Comparison of ENCODE assay signal across 9 mouse cellular contexts in the genomic region with DNA sequence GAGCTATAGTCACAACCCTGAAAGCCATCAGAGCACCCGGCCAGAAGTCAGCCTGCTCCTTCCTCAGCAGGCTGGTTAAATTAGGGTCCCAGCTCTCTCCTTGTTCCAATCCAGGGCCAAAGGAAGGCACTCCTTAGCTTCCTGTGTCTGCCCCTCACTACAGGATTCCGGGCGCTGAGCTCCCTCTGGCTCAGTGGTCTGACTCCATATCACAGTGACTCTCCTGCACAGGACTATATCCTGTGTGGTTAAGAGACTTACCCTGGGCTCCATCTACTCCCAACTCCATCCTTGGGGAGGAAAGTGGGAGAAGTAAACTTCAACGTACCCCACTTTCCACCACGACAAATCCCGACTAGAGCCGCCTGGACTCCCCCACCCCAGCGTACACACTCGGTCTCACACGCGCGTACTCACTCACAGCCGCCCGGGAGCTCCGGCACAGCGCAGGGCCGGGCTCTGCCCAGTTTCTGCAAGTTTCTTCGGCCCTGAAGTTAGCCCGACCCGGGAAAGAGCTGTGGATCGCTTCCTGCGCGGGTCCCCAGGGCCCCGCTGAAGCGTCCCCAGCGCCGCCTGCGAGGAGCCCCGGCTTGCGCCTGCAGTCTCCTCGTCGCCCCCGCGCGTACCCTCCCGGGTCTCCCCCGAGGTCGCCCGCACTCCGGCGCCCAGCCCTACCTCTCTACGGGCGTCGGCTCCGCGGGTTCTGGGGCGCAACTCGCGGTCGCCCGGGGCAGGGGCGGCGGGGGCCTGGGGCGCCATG. TPM values are rescaled to one million over a fixed set of nuclear protein-coding genes. Genes with fewer than 3 reads are reported as not detected.
DNase-seq lines count a peak whose midpoint lies in the region; ATAC-seq and TF ChIP-seq lines count a peak whose summit lies in the region.
"Had no signal": no experiment of that assay in that cellular context is flagged by ENCODE, and none has a peak within 500 bp of the region (broad histone marks: within the 10 kb centered on the region; RNA-seq: fewer than 3 reads in every experiment).

No protein-coding gene starts in this region.

- no peak for TF ChIP-seq POLR2A in cortical plate, adult 2 months (IDR thresholded peaks at IDR 0.05; ENCODE audit: extremely low read depth, insufficient read depth, low read length)

- peak overlapping the region; percentile 75 for H3K4me2 ChIP-seq in heart, embryonic 11.5 days
- H3K4me2 ChIP-seq in midbrain, embryonic 13.5 days (replicated peaks) = peak overlapping the region; percentile 70

- no peak for TF ChIP-seq CTCF in cortical plate, adult 2 months (IDR thresholded peaks at IDR 0.05; ENCODE audit: extremely low read depth, insufficient read depth, low read length)

- ATAC-seq in heart, embryonic 11.5 days (replicated peaks; ENCODE audit: insufficient number of reproducible peaks, low FRiP score, low TSS enrichment) = peak; percentile 50
- peak; percentile 77 for ATAC-seq in midbrain, embryonic 13.5 days

- no peaks in the 10 kb centered on the region for H3K9me3 ChIP-seq in heart, embryonic 11.5 days (replicated peaks; ENCODE audit: control insufficient read depth, low read length)
- H3K9me3 ChIP-seq in midbrain, embryonic 13.5 days = no peaks in the 10 kb centered on the region

- H3K9ac ChIP-seq in heart, embryonic 11.5 days (ENCODE audit: low read depth, low read length) = peak overlapping the region; percentile 87
- H3K9ac ChIP-seq in midbrain, embryonic 13.5 days (replicated peaks) = peak overlapping the region; percentile 93

- peak; percentile 36 to 39 for DNase-seq in layer of hippocampus, postnatal 25 days (ENCODE audit: extremely low spot score in 1 of 2, low spot score in 1 of 2)
- no peak for DNase-seq in layer of hippocampus, adult 8-10 months (ENCODE audit: low spot score in 2 of 2)
- peak; percentile 50 for DNase-seq in MN1 (ENCODE audit: low spot score)
- DNase-seq in kidney, postnatal 14 days = peak; percentile 60
- no peak for DNase-seq in T-cell, adult 2 months (ENCODE audit: low spot score)

- peak overlapping the region; percentile 48; the same call in 1 of the 2 replicates for H3K27ac ChIP-seq in cortical plate, adult 2 months (ENCODE audit: insufficient read depth, low read length)
- H3K27ac ChIP-seq in heart, embryonic 11.5 days (ENCODE audit: low read depth, low read length) = peak overlapping the region; percentile 77
- peak overlapping the region; percentile 96 for H3K27ac ChIP-seq in midbrain, embryonic 13.5 days
- H3K27ac ChIP-seq: macrophage had no signal

- peak overlapping the region; percentile 44 for H3K4me3 ChIP-seq in cortical plate, adult 2 months (ENCODE audit: insufficient read depth, low read length)
- peak overlapping the region; percentile 95 for H3K4me3 ChIP-seq in heart, embryonic 11.5 days (ENCODE audit: low read depth, low read length)
- H3K4me3 ChIP-seq in midbrain, embryonic 13.5 days (replicated peaks) = peak overlapping the region; percentile 78

- under 1% methylated on average over 53 of the region's 54 CpGs for WGBS in heart, embryonic 11.5 days (ENCODE audit: insufficient replicate concordance)
- WGBS in midbrain, embryonic 13.5 days = under 1% methylated on average over 51 of the region's 54 CpGs

- H3K4me1 ChIP-seq in cortical plate, adult 2 months (ENCODE audit: control insufficient read depth, insufficient read depth, low read length) = peaks cover 2% of the 10 kb centered on the region
- H3K4me1 ChIP-seq in heart, embryonic 11.5 days (ENCODE audit: control insufficient read depth, insufficient read depth, low read length) = peaks cover 29% of the 10 kb centered on the region
- peaks cover 58% of the 10 kb centered on the region for H3K4me1 ChIP-seq in midbrain, embryonic 13.5 days (replicated peaks)

- no peaks in the 10 kb centered on the region for H3K27me3 ChIP-seq in heart, embryonic 11.5 days (ENCODE audit: control insufficient read depth, insufficient read depth, low read length)
- no peaks in the 10 kb centered on the region for H3K27me3 ChIP-seq in midbrain, embryonic 13.5 days

- H3K36me3 ChIP-seq in heart, embryonic 11.5 days (ENCODE audit: control insufficient read depth, insufficient read depth, low read length) = no peaks in the 10 kb centered on the region
- H3K36me3 ChIP-seq in midbrain, embryonic 13.5 days = peaks cover 7% of the 10 kb centered on the region; the same call in 1 of the 2 replicates

RNA-seq across cellular contexts. Expression of a gene that starts 0.6 kb away (rescaled TPM):
- 10 to 100 TPM; 32.6 to 33.7 TPM for total RNA-seq in layer of hippocampus, postnatal 25 days (2021)
- 10 to 100 TPM; 31.0 to 41.5 (median 36.2) TPM for total RNA-seq in layer of hippocampus, adult 8-10 months (2022)
- 13.1 and 14.0 TPM in 2 replicates for polyA plus RNA-seq in cortical plate, adult 2 months (2012; rRNA removed)
- polyA plus RNA-seq in heart, embryonic 11.5 days (2014; fragmentation: Nextera tagmentation; extraction: Ambion mirVana) = 21.5 and 24.8 TPM in 2 replicates
- 32.3 and 38.5 TPM in 2 replicates for polyA plus RNA-seq in midbrain, embryonic 13.5 days (2015; fragmentation: Nextera tagmentation; extraction: Ambion mirVana)

RNA-seq across cellular contexts. Expression of a gene that starts 16.6 kb away (rescaled TPM):
- total RNA-seq in layer of hippocampus, postnatal 25 days (2021) = 10 to 100 TPM; 30.1 to 32.8 TPM
- 10 to 100 TPM; 27.6 to 34.5 (median 34.0) TPM for total RNA-seq in layer of hippocampus, adult 8-10 months (2022)
- 26.2 and 26.4 TPM in 2 replicates for polyA plus RNA-seq in cortical plate, adult 2 months (2012; rRNA removed)
- polyA plus RNA-seq in heart, embryonic 11.5 days (2014; fragmentation: Nextera tagmentation; extraction: Ambion mirVana) = 14.9 and 18.6 TPM in 2 replicates
- 41.8 and 45.7 TPM in 2 replicates for polyA plus RNA-seq in midbrain, embryonic 13.5 days (2015; fragmentation: Nextera tagmentation; extraction: Ambion mirVana)

RNA-seq across cellular contexts. Expression of a gene that starts 28.5 kb away (rescaled TPM):
- total RNA-seq in layer of hippocampus, postnatal 25 days (2021) = not detected
- total RNA-seq in layer of hippocampus, adult 8-10 months (2022) = 1 to 10 TPM in 1 of 4 experiments, not detected in 3; 1.2 TPM
- 0.81 and 1.9 TPM in 2 replicates for polyA plus RNA-seq in cortical plate, adult 2 months (2012; rRNA removed)
- polyA plus RNA-seq in heart, embryonic 11.5 days (2014; fragmentation: Nextera tagmentation; extraction: Ambion mirVana) = 1.4 and 1.9 TPM in 2 replicates
- polyA plus RNA-seq in midbrain, embryonic 13.5 days (2015; fragmentation: Nextera tagmentation; extraction: Ambion mirVana) = 0.85 and 1.6 TPM in 2 replicates
- polyA plus RNA-seq: macrophage had no signal

RNA-seq across cellular contexts. Expression of a gene that starts 35.3 kb away (rescaled TPM):
- 100 to 1,000 TPM; 176 to 196 TPM for total RNA-seq in layer of hippocampus, postnatal 25 days (2021)
- total RNA-seq in layer of hippocampus, adult 8-10 months (2022) = 100 to 1,000 TPM; 168 to 170 (median 168) TPM
- 239 and 266 TPM in 2 replicates for polyA plus RNA-seq in cortical plate, adult 2 months (2012; rRNA removed)
- 524 and 555 TPM in 2 replicates for polyA plus RNA-seq in heart, embryonic 11.5 days (2014; fragmentation: Nextera tagmentation; extraction: Ambion mirVana)
- polyA plus RNA-seq in midbrain, embryonic 13.5 days (2015; fragmentation: Nextera tagmentation; extraction: Ambion mirVana) = 350 and 365 TPM in 2 replicates

Comparison
In these comparisons a context has a peak if more than half of its experiments do, and no peak if none do; other contexts are left out.
1. DNase-seq: peak in layer of hippocampus, postnatal 25 days (2 of 2), MN1 (single experiment) and kidney, postnatal 14 days (single experiment); none in layer of hippocampus, adult 8-10 months (0 of 2) and T-cell, adult 2 months (single experiment).
2. H3K4me3 ChIP-seq: peak in every context shown above with its lines; median percentile 95 in heart, embryonic 11.5 days; 78 in midbrain, embryonic 13.5 days; 44 in cortical plate, adult 2 months.
3. Peak in every context shown above with its lines, with median percentiles within 50 percentile points of each other: H3K27ac ChIP-seq.